Mouse (Mus musculus): ENCODE results near the gene Trmt13. TPM values are rescaled to one million over a fixed set of nuclear protein-coding genes. Genes with fewer than 3 reads are reported as not detected.

Gene Trmt13
- polyA plus RNA-seq, 1 experiment from 2014 or later = 29.0 TPM

DNA sequence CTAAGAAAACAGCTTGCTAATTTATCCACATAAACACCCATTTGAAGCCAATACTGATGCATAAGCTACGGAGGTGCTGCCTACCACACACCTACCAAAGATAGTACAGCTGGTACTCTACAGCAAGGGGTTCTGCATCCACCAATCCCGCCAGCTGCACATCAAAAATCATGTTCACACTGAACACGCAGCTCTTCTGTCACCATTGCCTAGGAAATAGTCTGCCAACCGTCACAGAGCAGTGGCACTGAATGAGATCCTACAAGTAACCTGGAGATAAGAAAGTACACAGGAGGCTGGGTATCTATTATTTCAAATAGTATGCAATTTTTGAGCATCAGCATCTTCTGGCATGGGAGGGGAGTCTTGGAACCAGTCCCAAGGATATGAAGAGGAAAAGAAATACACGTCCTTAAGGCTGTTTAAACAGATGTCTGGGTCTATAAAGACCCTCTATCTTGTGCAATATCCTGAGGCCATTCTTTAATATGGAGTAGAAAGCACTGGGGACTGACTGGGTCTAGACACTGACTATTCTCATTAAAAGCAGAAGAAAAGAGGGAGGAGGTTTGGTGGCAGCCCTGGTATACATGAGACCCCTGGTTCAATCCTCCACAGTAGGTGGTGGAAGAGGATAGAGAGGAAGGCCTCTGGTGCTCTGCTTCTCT lies 39.0 kb upstream of the Trmt13 start:
- Histone ChIP-seq H3K4me3 (ENCODE audit: low read depth, low read length) (no peak overlapping the region), H3K9ac (ENCODE audit: low read length) (no peak overlapping the region), H3K27ac (ENCODE audit: low read depth) (no peak overlapping the region), H3K36me3 (ENCODE audit: control insufficient read depth, insufficient read depth, low read length) (peaks cover 20% of the 10 kb centered on the region), H3K4me2 (ENCODE audit: low read length) (no peak overlapping the region), H3K4me1 (replicated peaks; ENCODE audit: control insufficient read depth, insufficient read depth, low read length) (no peaks in the 10 kb centered on the region; the same call in 1 of the 2 replicates), H3K9me3 (ENCODE audit: control insufficient read depth, low read length) (no peaks in the 10 kb centered on the region), H3K27me3 (replicated peaks; ENCODE audit: control insufficient read depth, insufficient read depth, low read length) (no peaks in the 10 kb centered on the region)
- WGBS = 69% methylated on average over 5 of the region's 5 CpGs
- ATAC-seq (replicated peaks; ENCODE audit: low FRiP score, low TSS enrichment, low read depth) (no peak), DNase-seq (ENCODE audit: low spot score) (no peak)

GRCm38 (mm10) chr3:116652033-116652446 lies 37.7 kb upstream of the Trmt13 start:
- Histone ChIP-seq H3K36me3 (ENCODE audit: control insufficient read depth, insufficient read depth, low read length) (peaks cover 29% of the 10 kb centered on the region), H3K27ac (ENCODE audit: low read depth) (no peak overlapping the region), H3K27me3 (replicated peaks; ENCODE audit: control insufficient read depth, insufficient read depth, low read length) (no peaks in the 10 kb centered on the region), H3K9me3 (ENCODE audit: control insufficient read depth, low read length) (no peaks in the 10 kb centered on the region), H3K4me1 (replicated peaks; ENCODE audit: control insufficient read depth, insufficient read depth, low read length) (no peaks in the 10 kb centered on the region), H3K4me3 (ENCODE audit: low read depth, low read length) (no peak overlapping the region), H3K9ac (ENCODE audit: low read length) (no peak overlapping the region), H3K4me2 (ENCODE audit: low read length) (no peak overlapping the region)
- ATAC-seq (replicated peaks; ENCODE audit: low FRiP score, low TSS enrichment, low read depth) (no peak), DNase-seq (ENCODE audit: low spot score) (no peak)
- WGBS = 70% methylated on average over 3 of the region's 3 CpGs

DNA sequence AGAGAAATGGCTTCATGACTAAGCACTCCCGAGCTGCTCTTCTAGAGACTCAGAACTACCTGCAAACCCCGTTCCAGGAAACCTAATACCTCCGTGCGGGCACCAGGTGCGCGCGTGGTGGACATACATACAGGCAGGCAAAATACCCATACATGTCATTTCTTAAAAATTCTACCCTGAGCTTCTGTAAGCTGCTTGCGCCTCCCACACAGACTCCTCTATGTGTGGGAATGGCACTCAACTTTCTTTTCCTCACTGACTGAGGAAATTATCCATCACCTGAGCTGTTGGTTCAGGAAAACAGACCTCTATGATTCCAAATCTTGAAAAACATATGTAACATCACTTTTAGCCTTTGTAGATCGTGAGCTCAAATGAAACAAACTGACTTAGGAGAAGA lies 36.3 kb upstream of the Trmt13 start:
- Histone ChIP-seq H3K27ac (ENCODE audit: low read depth) (no peak overlapping the region), H3K9ac (ENCODE audit: low read length) (no peak overlapping the region), H3K27me3 (replicated peaks; ENCODE audit: control insufficient read depth, insufficient read depth, low read length) (no peaks in the 10 kb centered on the region), H3K4me2 (ENCODE audit: low read length) (no peak overlapping the region), H3K9me3 (ENCODE audit: control insufficient read depth, low read length) (no peaks in the 10 kb centered on the region), H3K36me3 (ENCODE audit: control insufficient read depth, insufficient read depth, low read length) (peaks cover 42% of the 10 kb centered on the region), H3K4me3 (ENCODE audit: low read depth, low read length) (no peak overlapping the region), H3K4me1 (replicated peaks; ENCODE audit: control insufficient read depth, insufficient read depth, low read length) (no peaks in the 10 kb centered on the region)
- 96% methylated on average over 9 of the region's 9 CpGs for WGBS
- DNase-seq (ENCODE audit: low spot score) (no peak), ATAC-seq (replicated peaks; ENCODE audit: low FRiP score, low TSS enrichment, low read depth) (no peak)

DNA sequence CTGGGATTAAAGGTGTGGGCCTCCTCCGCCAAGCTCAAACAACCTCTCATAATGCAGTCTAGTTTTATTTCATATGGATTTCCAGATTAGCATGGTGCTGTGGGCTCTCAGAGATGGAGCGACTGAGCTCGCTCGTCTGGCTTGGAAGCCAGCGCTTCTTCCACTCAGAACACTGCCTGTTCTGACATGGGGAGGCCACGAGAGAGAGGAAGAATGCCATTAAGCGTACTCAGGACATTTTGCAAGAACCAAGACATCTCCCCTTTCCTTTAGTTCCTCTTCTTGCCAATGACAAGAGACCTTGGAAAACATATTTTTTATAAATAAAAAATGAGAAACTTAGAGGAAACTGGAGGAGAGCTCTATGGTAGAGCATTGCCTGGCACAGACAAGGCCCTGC lies 34.4 kb upstream of the Trmt13 start:
- no peak for DNase-seq (ENCODE audit: low spot score)
- H3K4me2 ChIP-seq (ENCODE audit: low read length) = no peak overlapping the region
- 95% methylated on average over 7 of the region's 7 CpGs for WGBS
- no peak overlapping the region for H3K27ac ChIP-seq (ENCODE audit: low read depth)
- ATAC-seq (replicated peaks; ENCODE audit: low FRiP score, low TSS enrichment, low read depth) = no peak
- no peak overlapping the region for H3K4me3 ChIP-seq (ENCODE audit: low read depth, low read length)
- H3K27me3 ChIP-seq (replicated peaks; ENCODE audit: control insufficient read depth, insufficient read depth, low read length) = no peaks in the 10 kb centered on the region
- H3K9me3 ChIP-seq (ENCODE audit: control insufficient read depth, low read length) = no peaks in the 10 kb centered on the region
- H3K9ac ChIP-seq (ENCODE audit: low read length) = no peak overlapping the region
- H3K36me3 ChIP-seq (ENCODE audit: control insufficient read depth, insufficient read depth, low read length) = peaks cover 59% of the 10 kb centered on the region
- no peaks in the 10 kb centered on the region for H3K4me1 ChIP-seq (replicated peaks; ENCODE audit: control insufficient read depth, insufficient read depth, low read length)

DNA sequence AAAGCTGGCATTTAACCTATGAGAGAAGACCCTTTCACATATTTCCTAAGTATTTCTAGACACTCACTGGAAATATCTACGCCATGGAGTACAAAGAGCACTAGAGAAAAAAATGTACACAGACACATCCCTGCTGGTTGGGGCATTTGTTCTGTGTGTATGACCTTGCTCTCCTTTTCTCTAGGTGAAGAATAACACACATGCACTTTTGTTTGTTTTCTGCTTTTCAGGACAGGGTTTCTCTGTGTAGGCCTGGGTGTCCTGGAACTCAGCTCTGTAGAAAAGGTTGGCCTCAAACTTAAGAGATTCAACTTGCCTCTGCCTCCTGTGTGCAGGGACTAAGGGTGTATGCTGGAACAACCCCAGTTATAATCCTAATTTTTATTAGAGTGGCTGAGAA lies 32.0 kb upstream of the Trmt13 start:
- DNase-seq (ENCODE audit: low spot score) = no peak
- no peak overlapping the region for H3K4me3 ChIP-seq (ENCODE audit: low read depth, low read length)
- WGBS = 96% methylated on average over 1 of the region's 1 CpGs

GRCm38 (mm10) chr3:116642373-116642772 lies 28.0 kb upstream of the Trmt13 start:
- Histone ChIP-seq H3K4me1 (replicated peaks; ENCODE audit: control insufficient read depth, insufficient read depth, low read length) (no peaks in the 10 kb centered on the region), H3K9me3 (ENCODE audit: control insufficient read depth, low read length) (no peaks in the 10 kb centered on the region), H3K27ac (ENCODE audit: low read depth) (no peak overlapping the region), H3K27me3 (replicated peaks; ENCODE audit: control insufficient read depth, insufficient read depth, low read length) (no peaks in the 10 kb centered on the region), H3K4me2 (ENCODE audit: low read length) (no peak overlapping the region), H3K36me3 (ENCODE audit: control insufficient read depth, insufficient read depth, low read length) (peaks cover 94% of the 10 kb centered on the region), H3K4me3 (ENCODE audit: low read depth, low read length) (no peak overlapping the region), H3K9ac (ENCODE audit: low read length) (no peak overlapping the region)
- DNase-seq (ENCODE audit: low spot score) = no peak
- WGBS = 83% methylated on average over 2 of the region's 2 CpGs
- no peak for ATAC-seq (replicated peaks; ENCODE audit: low FRiP score, low TSS enrichment, low read depth)

More for the DNA sequence above, 32.0 kb upstream of the Trmt13 start:
- no peak overlapping the region for H3K9ac ChIP-seq (ENCODE audit: low read length)
- ATAC-seq (replicated peaks; ENCODE audit: low FRiP score, low TSS enrichment, low read depth) = no peak
- H3K27me3 ChIP-seq (replicated peaks; ENCODE audit: control insufficient read depth, insufficient read depth, low read length) = no peaks in the 10 kb centered on the region
- no peak overlapping the region for H3K4me2 ChIP-seq (ENCODE audit: low read length)
- H3K4me1 ChIP-seq (replicated peaks; ENCODE audit: control insufficient read depth, insufficient read depth, low read length) = no peaks in the 10 kb centered on the region
- no peak overlapping the region for H3K27ac ChIP-seq (ENCODE audit: low read depth)
- peaks cover 83% of the 10 kb centered on the region for H3K36me3 ChIP-seq (ENCODE audit: control insufficient read depth, insufficient read depth, low read length)
- no peaks in the 10 kb centered on the region for H3K9me3 ChIP-seq (ENCODE audit: control insufficient read depth, low read length)

DNA sequence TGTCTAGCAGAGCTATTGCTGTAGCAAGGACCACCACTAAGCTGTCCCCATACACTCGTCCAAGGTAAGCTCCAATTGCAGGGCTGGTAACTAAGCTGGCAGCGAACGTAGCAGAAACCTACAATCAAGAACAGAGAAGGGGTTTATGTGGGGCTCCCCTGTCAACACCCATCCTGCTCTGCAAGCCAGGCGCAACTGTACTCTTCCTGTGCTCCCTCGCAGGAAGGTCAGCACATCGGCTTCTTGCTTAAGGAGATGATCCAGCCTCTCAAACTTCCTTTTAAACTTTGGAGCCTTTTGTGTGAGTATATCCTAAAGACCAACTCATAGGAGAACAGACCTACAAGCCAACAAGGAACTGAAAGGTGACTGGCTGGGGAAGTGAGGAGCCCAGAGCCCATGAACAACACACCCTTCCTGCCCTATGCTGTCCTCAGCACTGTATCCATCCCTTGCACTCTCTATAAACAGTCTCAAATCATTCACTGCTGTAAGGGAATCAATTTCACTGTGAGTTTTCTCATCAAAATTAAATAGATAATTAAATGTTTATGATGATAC lies 27.5 kb upstream of the Trmt13 start:
- Histone ChIP-seq H3K27ac (ENCODE audit: low read depth) (no peak overlapping the region), H3K4me2 (ENCODE audit: low read length) (no peak overlapping the region), H3K27me3 (replicated peaks; ENCODE audit: control insufficient read depth, insufficient read depth, low read length) (no peaks in the 10 kb centered on the region), H3K4me1 (replicated peaks; ENCODE audit: control insufficient read depth, insufficient read depth, low read length) (no peaks in the 10 kb centered on the region), H3K9me3 (ENCODE audit: control insufficient read depth, low read length) (no peaks in the 10 kb centered on the region), H3K4me3 (ENCODE audit: low read depth, low read length) (no peak overlapping the region), H3K36me3 (ENCODE audit: control insufficient read depth, insufficient read depth, low read length) (peaks cover 94% of the 10 kb centered on the region), H3K9ac (ENCODE audit: low read length) (no peak overlapping the region)
- DNase-seq (ENCODE audit: low spot score) (no peak), ATAC-seq (replicated peaks; ENCODE audit: low FRiP score, low TSS enrichment, low read depth) (no peak)
- WGBS = 90% methylated on average over 6 of the region's 6 CpGs

DNA sequence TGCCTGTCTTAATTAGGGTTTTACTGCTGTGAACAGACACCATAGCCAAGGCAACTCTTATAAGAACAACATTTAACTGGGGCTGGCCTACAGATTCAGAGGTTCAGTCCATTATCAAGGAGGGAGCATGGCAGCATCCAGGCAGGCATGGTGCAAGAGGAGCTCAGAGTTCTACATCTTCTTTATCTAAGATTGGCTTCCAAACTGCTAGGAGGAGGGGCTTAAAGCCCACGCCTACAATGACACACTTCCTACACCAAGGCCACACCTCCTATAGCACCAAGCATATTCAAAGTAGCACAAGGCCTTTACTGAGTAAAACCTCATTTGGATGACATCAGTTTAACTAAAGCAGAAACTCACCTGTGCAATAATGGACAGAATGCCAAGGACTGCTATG lies 25.6 kb upstream of the Trmt13 start:
- H3K9me3 ChIP-seq (ENCODE audit: control insufficient read depth, low read length) = no peaks in the 10 kb centered on the region
- H3K4me2 ChIP-seq (ENCODE audit: low read length) = no peak overlapping the region
- H3K4me3 ChIP-seq (ENCODE audit: low read depth, low read length) = no peak overlapping the region
- 85% methylated on average over 1 of the region's 1 CpGs for WGBS
- DNase-seq (ENCODE audit: low spot score) = no peak
- H3K9ac ChIP-seq (ENCODE audit: low read length) = no peak overlapping the region
- H3K27ac ChIP-seq (ENCODE audit: low read depth) = no peak overlapping the region
- H3K36me3 ChIP-seq (ENCODE audit: control insufficient read depth, insufficient read depth, low read length) = peaks cover 94% of the 10 kb centered on the region
- ATAC-seq (replicated peaks; ENCODE audit: low FRiP score, low TSS enrichment, low read depth) = no peak
- H3K27me3 ChIP-seq (replicated peaks; ENCODE audit: control insufficient read depth, insufficient read depth, low read length) = no peaks in the 10 kb centered on the region
- no peaks in the 10 kb centered on the region for H3K4me1 ChIP-seq (replicated peaks; ENCODE audit: control insufficient read depth, insufficient read depth, low read length)

- WGBS = 83% methylated on average over 7 of the region's 7 CpGs
- Histone ChIP-seq H3K4me2 (ENCODE audit: low read length) (no peak overlapping the region), H3K27ac (ENCODE audit: low read depth) (no peak overlapping the region), H3K27me3 (replicated peaks; ENCODE audit: control insufficient read depth, insufficient read depth, low read length) (no peaks in the 10 kb centered on the region), H3K4me1 (replicated peaks; ENCODE audit: control insufficient read depth, insufficient read depth, low read length) (no peaks in the 10 kb centered on the region), H3K9me3 (ENCODE audit: control insufficient read depth, low read length) (no peaks in the 10 kb centered on the region), H3K36me3 (ENCODE audit: control insufficient read depth, insufficient read depth, low read length) (peaks cover 95% of the 10 kb centered on the region), H3K4me3 (ENCODE audit: low read depth, low read length) (no peak overlapping the region), H3K9ac (ENCODE audit: low read length) (no peak overlapping the region)
- no peak for ATAC-seq (replicated peaks; ENCODE audit: low FRiP score, low TSS enrichment, low read depth)
- no peak for DNase-seq (ENCODE audit: low spot score)
These were observed 24.2 kb upstream of the Trmt13 start for GRCm38 (mm10) chr3:116638572-116638971.
